Mouse (Mus musculus) small intestine, adult 2 months (tissue): ENCODE measurements around the gene Galt. TPM values are rescaled to one million over a fixed set of nuclear protein-coding genes. Genes with fewer than 3 reads are reported as not detected.
"Not testable (repeated sequence)": the region's sequence is repeated elsewhere in the genome, so short reads cannot be mapped to it uniquely, and the experiment has no call there.

ENCODE experiments used
- H3K27ac ChIP-seq: fragments of 200-500 bp; 2 replicates; pipeline ENCODE4 v1.5.1; 2012; ENCODE audit warnings: low read depth, low read length, control low read depth, inconsistent platforms; ENCODE audit not compliant: insufficient read depth
- H3K27me3 ChIP-seq: fragments of 200-500 bp; 2 replicates; pipeline ENCODE4 v1.6.1; 2012; ENCODE audit warnings: mild to moderate bottlenecking, moderate library complexity, low read length, inconsistent platforms; ENCODE audit not compliant: control insufficient read depth, insufficient read depth
- H3K36me3 ChIP-seq: fragments of 200-500 bp; 2 replicates; pipeline ENCODE4 v1.6.1; 2012; ENCODE audit warnings: mild to moderate bottlenecking, low read length, control low read depth, inconsistent platforms; ENCODE audit not compliant: control insufficient read depth, insufficient read depth
- H3K4me1 ChIP-seq: fragments of 200-500 bp; 2 replicates; pipeline ENCODE4 v1.6.1; 2012; ENCODE audit warnings: low read length, inconsistent platforms, mixed read lengths; ENCODE audit not compliant: control insufficient read depth, insufficient read depth, insufficient read length
- H3K4me3 ChIP-seq: fragments of 200-500 bp; 2 replicates; pipeline ENCODE4 v1.5.1; 2012; ENCODE audit warnings: low read depth, mild to moderate bottlenecking, control low read depth, inconsistent platforms, low read length, moderate library complexity
- CTCF ChIP-seq: fragments of 200-500 bp; IDR thresholded peaks from 2 replicates; pipeline ENCODE4 v1.5.1; 2012; ENCODE audit warnings: low read depth, mild to moderate bottlenecking, control low read depth, inconsistent platforms, low read length, moderate library complexity, mixed read lengths; ENCODE audit not compliant: insufficient replicate concordance, insufficient read length; ENCODE audit errors: extremely low read depth
- POLR2A ChIP-seq: fragments of 200-500 bp; IDR thresholded peaks from 2 replicates; pipeline ENCODE4 v1.6.1; 2012; ENCODE audit warnings: low read depth, mild to moderate bottlenecking, control low read depth, inconsistent platforms, low read length, moderate library complexity
- WGBS: fragments of 180-500 bp; shearing (Covaris S2); methylation state at CpG from one replicate; pipeline ENCODE4 v1.1.7; 2018; 5-methylcytosine and 5-hydroxymethylcytosine counted together
- polyA plus RNA-seq: library from polyadenylated mRNA; depleted of rRNA; stranded (reverse); fragments of >200 nt; gene quantifications from 2 replicates; pipeline ENCODE4 v1.2.3, GENCODE M21; 2012

Gene Galt
- polyA plus RNA-seq, 1 experiment: 104 TPM

DNA sequence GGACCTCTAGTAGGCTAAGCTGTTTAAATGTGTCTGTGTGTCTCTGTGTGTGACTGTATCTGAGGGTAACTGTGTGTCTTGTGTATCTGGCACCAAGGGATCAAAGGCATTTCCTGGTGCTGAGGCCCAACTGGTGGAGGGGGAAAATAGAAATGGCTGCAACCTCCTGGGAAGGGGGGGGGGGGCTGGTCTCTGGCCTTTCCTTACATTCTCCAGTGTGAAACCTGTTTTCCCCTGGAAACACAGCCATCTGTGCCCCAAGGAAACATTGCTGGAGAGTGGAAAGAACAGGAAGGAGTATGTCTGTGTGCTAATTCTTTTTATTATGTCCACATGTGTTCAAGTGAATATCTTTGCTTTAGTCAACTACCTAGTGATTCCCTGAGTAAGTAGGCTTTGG lies 6.7 kb downstream of the Galt start:
- H3K4me3 ChIP-seq: no peak overlapping the region

DNA sequence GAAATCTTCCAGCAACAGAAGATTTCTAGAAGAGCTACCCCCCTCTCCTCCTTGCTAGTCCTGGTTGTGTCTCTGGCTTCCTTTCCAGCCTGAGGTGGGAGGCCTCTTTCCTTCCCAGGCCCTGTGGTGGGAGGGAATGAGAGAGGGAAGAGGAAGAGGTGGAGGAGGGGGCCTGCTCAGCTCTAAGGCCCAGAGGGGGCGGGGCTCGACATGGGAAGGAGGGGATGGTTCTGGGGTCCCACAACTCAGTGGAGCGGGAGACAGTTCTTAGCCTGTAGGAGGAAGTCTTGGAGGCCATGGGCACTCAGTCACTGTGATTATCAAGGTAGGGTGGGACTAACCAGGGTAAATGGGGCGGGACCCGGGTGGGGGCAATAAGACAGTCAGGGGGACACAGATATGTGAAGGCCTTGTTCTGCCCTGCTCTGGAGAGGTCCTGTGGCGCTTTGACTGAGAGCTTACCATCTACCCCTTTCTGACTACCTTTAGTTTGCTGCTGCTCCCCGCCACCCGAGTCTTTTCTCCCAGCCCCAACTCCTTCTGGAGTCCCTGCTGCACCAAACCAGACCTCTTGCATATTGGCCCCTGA lies 7.2 kb downstream of the Galt start:
- Histone ChIP-seq H3K36me3 (peaks cover 11% of the 10 kb centered on the region), H3K27me3 (no peaks in the 10 kb centered on the region), H3K4me1 (peaks cover 9% of the 10 kb centered on the region), H3K27ac (no peak overlapping the region), H3K4me3 (no peak overlapping the region)
- 71% methylated on average over 8 of the region's 8 CpGs for WGBS
- TF ChIP-seq CTCF (no peak), POLR2A (no peak)

More for the DNA sequence above, 6.7 kb downstream of the Galt start:
- Histone ChIP-seq H3K36me3 (peaks cover 12% of the 10 kb centered on the region), H3K27ac (no peak overlapping the region), H3K27me3 (no peaks in the 10 kb centered on the region), H3K4me1 (peaks cover 9% of the 10 kb centered on the region)
- TF ChIP-seq POLR2A: no peak
- no peak for TF ChIP-seq CTCF

DNA sequence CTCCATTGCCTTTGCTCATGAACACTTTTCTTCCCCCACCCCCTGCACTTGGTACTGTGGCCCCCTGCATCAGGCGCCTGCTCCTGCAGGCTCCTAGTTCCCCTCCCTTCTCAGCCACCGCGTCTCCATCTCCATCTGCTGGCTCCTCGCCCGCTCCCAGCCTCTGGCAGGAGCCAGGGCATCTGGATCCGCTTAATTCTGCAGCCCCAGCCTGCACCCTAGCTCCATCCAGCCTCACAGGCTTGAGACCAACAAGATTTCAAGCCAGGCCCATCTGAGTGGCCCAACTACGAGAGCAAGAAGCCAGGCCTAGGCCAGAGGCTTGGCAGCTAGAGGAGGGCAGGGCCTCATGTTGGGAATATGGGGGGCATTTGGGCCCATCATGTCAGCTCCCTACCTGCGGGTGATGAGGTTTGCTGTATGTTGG lies 7.7 kb downstream of the Galt start:
- not testable (repeated sequence) for H3K27me3 ChIP-seq, H3K4me3 ChIP-seq, H3K4me1 ChIP-seq, H3K36me3 ChIP-seq, H3K27ac ChIP-seq
- 68% methylated on average over 8 of the region's 8 CpGs for WGBS

DNA sequence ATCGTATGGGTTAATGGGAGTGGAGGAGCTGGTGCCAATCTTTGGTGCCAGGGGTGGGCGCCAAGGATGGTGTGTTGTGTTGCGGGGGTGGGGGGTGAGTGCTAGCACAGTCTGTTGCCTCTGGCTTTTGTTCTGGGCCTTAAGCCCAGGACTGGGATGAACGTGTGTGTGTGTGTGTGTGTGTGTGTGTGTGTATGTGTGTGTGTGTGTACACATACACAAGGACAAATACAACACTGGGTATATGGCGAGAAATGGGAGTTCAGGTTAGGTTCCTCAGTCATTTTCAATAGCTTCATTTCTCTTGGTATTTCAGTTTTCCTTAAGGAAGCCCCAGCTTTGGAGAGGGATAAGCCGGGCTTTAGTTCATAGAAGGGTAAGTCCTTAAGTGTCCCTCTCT lies 8.1 kb downstream of the Galt start:
- not testable (repeated sequence) for H3K4me3 ChIP-seq, H3K4me1 ChIP-seq, H3K27me3 ChIP-seq, H3K27ac ChIP-seq, H3K36me3 ChIP-seq
- WGBS: 76% methylated on average over 5 of the region's 6 CpGs

DNA sequence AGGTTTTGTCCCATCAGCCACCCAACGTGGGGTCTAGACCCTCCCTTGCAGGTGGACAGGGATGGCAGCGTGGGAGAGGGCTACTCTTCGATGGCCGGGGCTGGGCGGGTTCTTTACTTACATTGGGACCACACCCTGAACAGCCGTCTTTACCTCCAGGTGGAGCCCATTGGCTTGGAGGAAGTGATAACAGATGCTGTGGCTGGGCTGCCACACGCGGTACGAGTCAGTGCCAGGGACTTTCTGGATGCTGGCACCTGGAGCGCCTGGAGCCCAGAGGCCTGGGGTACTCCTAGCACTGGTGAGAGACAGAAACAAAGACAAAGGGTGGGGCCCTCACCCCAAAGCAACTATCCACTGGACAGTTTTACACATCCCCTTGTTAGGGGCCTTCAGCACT lies 12.3 kb downstream of the Galt start:
- H3K27me3 ChIP-seq, H3K4me1 ChIP-seq, H3K36me3 ChIP-seq, H3K27ac ChIP-seq, H3K4me3 ChIP-seq: not testable (repeated sequence)
- WGBS: 36% methylated on average over 10 of the region's 10 CpGs

DNA sequence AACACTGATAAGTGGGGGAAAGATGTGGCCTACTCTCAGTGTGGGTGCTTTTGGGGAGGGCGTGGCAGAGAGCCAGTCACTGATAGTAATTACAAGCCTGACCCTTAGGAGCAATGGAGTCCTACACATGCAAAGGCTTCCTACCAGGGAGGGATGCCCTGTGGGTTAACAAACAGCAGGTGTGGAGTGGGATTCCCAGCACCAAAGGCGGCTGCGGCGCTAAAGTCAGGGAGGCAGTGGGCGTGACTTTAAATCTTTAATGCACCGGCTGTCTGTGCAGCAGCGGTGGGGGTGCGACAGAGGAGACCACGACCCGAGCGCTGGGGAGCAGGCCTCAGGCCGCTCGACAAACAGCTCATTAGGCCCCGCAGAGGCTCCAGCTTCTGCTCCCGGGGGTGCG lies 17.9 kb downstream of the Galt start:
- H3K27me3 ChIP-seq, H3K27ac ChIP-seq, H3K4me1 ChIP-seq, H3K36me3 ChIP-seq: not testable (repeated sequence)
- peak overlapping the region; percentile 44 for H3K4me3 ChIP-seq
- 8% methylated on average over 8 of the region's 16 CpGs for WGBS

DNA sequence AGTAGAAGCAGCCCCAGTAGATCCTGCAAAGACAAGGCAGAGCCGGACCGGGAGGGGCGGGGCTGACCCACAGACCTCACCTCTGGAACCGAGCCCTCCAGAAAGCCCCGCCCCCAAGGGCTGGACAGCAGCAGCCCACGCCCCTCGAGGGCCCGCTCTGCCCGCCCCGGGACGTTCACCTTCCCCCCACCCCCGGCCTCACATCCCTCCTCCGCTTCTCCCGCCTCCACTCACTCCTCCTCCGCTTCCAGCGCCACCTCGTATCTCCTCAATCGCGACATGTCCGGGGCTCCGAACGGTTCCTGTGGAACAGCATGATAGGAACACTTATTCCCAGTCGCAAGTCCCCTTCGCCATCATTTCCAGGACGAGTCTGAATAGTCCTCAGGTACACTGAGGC lies 18.5 kb downstream of the Galt start:
- H3K36me3 ChIP-seq, H3K27me3 ChIP-seq, H3K4me1 ChIP-seq: not testable (repeated sequence)
- Histone ChIP-seq H3K4me3 (peak overlapping the region; percentile 71), H3K27ac (peak overlapping the region; percentile 80)
- under 1% methylated on average over 22 of the region's 25 CpGs for WGBS

DNA sequence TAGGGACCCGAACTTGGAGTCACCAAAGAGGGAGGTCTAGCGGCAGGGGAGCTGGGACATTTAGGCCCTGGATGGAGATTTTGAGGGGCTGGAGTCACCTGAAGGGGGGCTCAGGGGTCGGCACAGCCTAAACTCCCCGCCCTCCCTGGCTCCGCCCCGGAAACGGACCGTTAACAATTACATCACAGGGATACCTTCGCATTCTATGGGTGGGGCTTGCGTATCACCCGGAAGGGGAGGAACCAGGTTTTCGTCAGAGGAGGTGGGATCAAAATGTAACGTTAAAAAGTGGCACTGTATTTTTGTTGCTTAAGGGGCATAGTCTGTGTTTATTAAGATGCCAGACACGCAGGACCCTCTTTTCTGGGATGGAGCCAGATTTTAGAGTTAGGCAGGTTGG lies 19.0 kb downstream of the Galt start, which contains the start of gene Ccl27a:
Ccl27a (minus strand) TSS at position 246 of the 400 bp plus-strand sequence.
- 2% methylated on average over 12 of the region's 14 CpGs for WGBS
- H3K36me3 ChIP-seq, H3K27me3 ChIP-seq, H3K4me1 ChIP-seq: not testable (repeated sequence)
- H3K27ac ChIP-seq: peak within 1 kb of the TSS; percentile 80
- H3K4me3 ChIP-seq: peak within 1 kb of the TSS; percentile 71

DNA sequence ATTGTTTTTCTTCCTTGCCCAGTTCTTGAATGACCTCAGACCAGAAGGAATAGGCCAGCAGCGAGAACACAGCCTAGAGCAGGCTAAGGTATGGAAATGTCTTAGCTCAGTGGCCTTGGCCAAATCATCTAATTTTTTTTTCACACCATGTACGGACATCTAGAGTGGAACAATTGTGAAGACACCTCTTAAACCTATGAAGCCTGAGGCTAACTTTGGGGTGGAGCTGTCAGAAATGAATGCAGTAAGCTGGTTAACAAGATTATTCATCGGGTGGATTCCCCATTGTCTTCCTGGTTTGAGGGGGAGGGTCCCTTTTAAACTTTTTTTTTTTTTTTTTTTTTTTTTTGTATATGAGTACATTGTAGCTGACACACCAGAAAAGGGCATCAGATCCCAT lies 19.5 kb downstream of the Galt start:
- H3K27ac ChIP-seq, H3K36me3 ChIP-seq, H3K4me3 ChIP-seq, H3K4me1 ChIP-seq, H3K27me3 ChIP-seq: not testable (repeated sequence)
- 73% methylated on average over 3 of the region's 3 CpGs for WGBS

DNA sequence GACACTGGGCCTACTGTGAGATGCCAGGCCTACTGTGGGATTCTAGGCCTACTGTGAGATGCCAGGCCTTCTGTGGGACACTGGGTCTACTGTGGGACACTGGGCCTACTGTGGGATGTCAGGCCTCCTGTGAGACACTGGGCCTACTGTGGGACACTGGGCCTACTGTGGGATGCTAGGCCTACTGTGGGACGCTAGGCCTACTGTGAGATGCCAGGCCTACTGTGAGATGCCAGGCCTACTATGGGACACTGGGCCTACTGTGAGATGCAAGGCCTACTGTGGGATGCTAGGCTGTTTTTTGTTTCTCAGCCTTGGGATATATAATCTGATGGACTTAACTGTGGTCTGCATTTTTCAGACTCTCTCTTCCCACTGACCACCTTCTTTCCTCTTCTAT lies 20.8 kb downstream of the Galt start:
- H3K27me3 ChIP-seq, H3K36me3 ChIP-seq, H3K27ac ChIP-seq, H3K4me3 ChIP-seq, H3K4me1 ChIP-seq: not testable (repeated sequence)
- 93% methylated on average over 1 of the region's 1 CpGs for WGBS

DNA sequence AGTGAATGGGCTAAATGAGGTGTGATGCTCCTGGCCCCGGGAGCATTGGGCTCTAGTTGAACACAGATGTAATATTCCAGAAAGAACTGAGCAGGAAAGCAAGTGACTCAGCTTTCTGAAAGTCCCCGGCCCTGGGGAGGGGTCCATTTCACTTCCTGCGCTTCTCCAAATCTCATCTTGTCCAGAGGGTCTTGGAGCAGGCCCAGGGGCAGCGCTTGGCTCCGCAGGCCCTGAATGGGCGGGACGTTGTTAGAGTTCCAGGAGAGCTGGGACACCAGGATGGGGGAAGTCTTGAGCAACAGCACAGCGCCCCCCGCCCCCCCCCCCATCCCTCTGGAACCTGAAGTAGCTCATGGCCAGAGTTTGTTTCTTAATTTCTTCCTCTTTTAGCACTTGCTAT lies 26.2 kb downstream of the Galt start:
- H3K36me3 ChIP-seq, H3K4me3 ChIP-seq, H3K27me3 ChIP-seq, H3K4me1 ChIP-seq, H3K27ac ChIP-seq: not testable (repeated sequence)
- WGBS: 43% methylated on average over 9 of the region's 9 CpGs
